Mouse (Mus musculus) lung, embryonic 14.5 days (tissue): ENCODE results near the gene Naf1. TPM values are rescaled to one million over a fixed set of nuclear protein-coding genes. Genes with fewer than 3 reads are reported as not detected.

Experiments used
- ATAC-seq: fragments of 200-750 bp; cut with Nextera tagmentation; 2 replicates; pipeline ENCODE4 v1.8.0; 2017; ENCODE audit warnings: mild to moderate bottlenecking, moderate TSS enrichment, moderate library complexity; ENCODE audit not compliant: insufficient read depth
- DNase-seq: peaks from one replicate; pipeline ENCODE4 v3.0.0-alpha.2; 2015
- H3K27ac ChIP-seq: fragments of 300-500 bp; sonication (generic); 2 replicates; pipeline ENCODE4 v1.5.1; 2014; ENCODE audit warnings: low read depth, mild to moderate bottlenecking, moderate library complexity
- H3K27me3 ChIP-seq: fragments of 300-500 bp; sonication (generic); 2 replicates; pipeline ENCODE4 v1.6.1; 2014; ENCODE audit warnings: low read length, control low read depth; ENCODE audit not compliant: insufficient read depth
- H3K36me3 ChIP-seq: fragments of 300-500 bp; sonication (generic); 2 replicates; pipeline ENCODE4 v1.6.1; 2014; ENCODE audit warnings: control low read depth; ENCODE audit not compliant: insufficient read depth
- H3K4me1 ChIP-seq: fragments of 300-500 bp; sonication (generic); 2 replicates; pipeline ENCODE4 v1.6.1; 2014; ENCODE audit warnings: antibody characterized with exemption, control low read depth; ENCODE audit not compliant: insufficient read depth
- H3K4me2 ChIP-seq: fragments of 300-500 bp; sonication (generic); 2 replicates; pipeline ENCODE4 v1.6.1; 2014; ENCODE audit warnings: mild to moderate bottlenecking
- H3K4me3 ChIP-seq: fragments of 300-500 bp; sonication (generic); 2 replicates; pipeline ENCODE4 v1.5.1; 2014; ENCODE audit warnings: low read depth, low read length
- H3K9ac ChIP-seq: fragments of 300-500 bp; sonication (generic); 2 replicates; pipeline ENCODE4 v1.6.1; 2014
- H3K9me3 ChIP-seq: fragments of 300-500 bp; sonication (generic); 2 replicates; pipeline ENCODE4 v1.6.1; 2016; ENCODE audit warnings: low read depth, low read length, control low read depth
- CTCF ChIP-seq: IDR thresholded peaks from 2 replicates; pipeline ENCODE4 v1.5.1; 2016; ENCODE audit warnings: antibody characterized with exemption, low read depth
- WGBS: fragments of 180-500 bp; shearing (Covaris S2); extraction: QIAGEN DNeasy Blood & Tissue Kit; methylation state at CpG from one replicate; pipeline ENCODE4 v1.1.7; 2014; 5-methylcytosine and 5-hydroxymethylcytosine counted together
- polyA plus RNA-seq: library from polyadenylated mRNA; unstranded; fragments of >200 nt; fragmentation: Nextera tagmentation; extraction: Ambion mirVana; gene quantifications from 2 replicates; pipeline ENCODE4 v1.2.1, GENCODE M21; 2014

Gene Naf1
- polyA plus RNA-seq, 1 experiment from 2014 or later: 6.1 TPM

GRCm38 (mm10) chr8:66869211-66869932 is 9.4 kb downstream of the Naf1 start:
- H3K27ac ChIP-seq: no peak overlapping the region
- H3K4me3 ChIP-seq: no peak overlapping the region
- TF ChIP-seq CTCF: no peak
- no peaks in the 10 kb centered on the region for H3K4me1 ChIP-seq
- no peak for ATAC-seq
- no peak overlapping the region for H3K4me2 ChIP-seq
- no peaks in the 10 kb centered on the region for H3K27me3 ChIP-seq
- no peak overlapping the region for H3K9ac ChIP-seq
- DNase-seq: no peak
- no peaks in the 10 kb centered on the region for H3K9me3 ChIP-seq
- H3K36me3 ChIP-seq: 0 out of 2 replicates have a peak, but pooled peaks cover 2% of the 10 kb centered on the region
- WGBS: 29% methylated on average over 1 of the region's 1 CpGs

- H3K4me2 ChIP-seq: no peak overlapping the region
- no peaks in the 10 kb centered on the region for H3K27me3 ChIP-seq
- ATAC-seq (no peak), DNase-seq (no peak)
- TF ChIP-seq CTCF: no peak
- 66% methylated on average over 1 of the region's 1 CpGs for WGBS
- H3K4me3 ChIP-seq: no peak overlapping the region
- H3K9me3 ChIP-seq: no peaks in the 10 kb centered on the region
- H3K9ac ChIP-seq: no peak overlapping the region
- H3K36me3 ChIP-seq: peaks cover 12% of the 10 kb centered on the region; the same call in 1 of the 2 replicates
- no peak overlapping the region for H3K27ac ChIP-seq
- no peaks in the 10 kb centered on the region for H3K4me1 ChIP-seq
Observed at GRCm38 (mm10) chr8:66883866-66884265, 23.8 kb downstream of the Naf1 start.

- TF ChIP-seq CTCF: no peak
- ATAC-seq: no peak
- no peaks in the 10 kb centered on the region for H3K4me1 ChIP-seq
Observed at GRCm38 (mm10) chr8:66891879-66892278, 31.9 kb downstream of the Naf1 start.

GRCm38 (mm10) chr8:66905000-66905399 is 45.0 kb downstream of the Naf1 start:
- TF ChIP-seq CTCF: no peak
- WGBS: 53% methylated on average over 2 of the region's 2 CpGs

More at GRCm38 (mm10) chr8:66891879-66892278, 31.9 kb downstream of the Naf1 start:
- WGBS: 74% methylated on average over 2 of the region's 2 CpGs
- DNase-seq: no peak
- H3K36me3 ChIP-seq: no peaks in the 10 kb centered on the region
- no peak overlapping the region for H3K9ac ChIP-seq
- no peak overlapping the region for H3K27ac ChIP-seq
- H3K9me3 ChIP-seq: no peaks in the 10 kb centered on the region
- H3K4me2 ChIP-seq: no peak overlapping the region
- no peaks in the 10 kb centered on the region for H3K27me3 ChIP-seq
- no peak overlapping the region for H3K4me3 ChIP-seq

GRCm38 (mm10) chr8:66905557-66905956 is 45.5 kb downstream of the Naf1 start:
- TF ChIP-seq CTCF: no peak
- Histone ChIP-seq H3K4me2 (no peak overlapping the region), H3K9ac (no peak overlapping the region), H3K9me3 (no peaks in the 10 kb centered on the region), H3K36me3 (no peaks in the 10 kb centered on the region), H3K4me1 (no peaks in the 10 kb centered on the region), H3K27me3 (no peaks in the 10 kb centered on the region), H3K4me3 (no peak overlapping the region), H3K27ac (no peak overlapping the region)
- ATAC-seq (no peak), DNase-seq (no peak)
- WGBS: 84% methylated on average over 4 of the region's 4 CpGs

More at GRCm38 (mm10) chr8:66905000-66905399, 45.0 kb downstream of the Naf1 start:
- no peak overlapping the region for H3K27ac ChIP-seq
- H3K9ac ChIP-seq: no peak overlapping the region
- H3K9me3 ChIP-seq: no peaks in the 10 kb centered on the region
- H3K4me3 ChIP-seq: no peak overlapping the region
- no peaks in the 10 kb centered on the region for H3K4me1 ChIP-seq
- H3K4me2 ChIP-seq: no peak overlapping the region
- no peaks in the 10 kb centered on the region for H3K27me3 ChIP-seq
- no peaks in the 10 kb centered on the region for H3K36me3 ChIP-seq
- DNase-seq: peak; percentile 17
- no peak for ATAC-seq

- ATAC-seq (no peak), DNase-seq (no peak)
- Histone ChIP-seq H3K9me3 (no peaks in the 10 kb centered on the region), H3K4me2 (no peak overlapping the region), H3K4me1 (no peaks in the 10 kb centered on the region), H3K9ac (no peak overlapping the region), H3K36me3 (no peaks in the 10 kb centered on the region), H3K4me3 (no peak overlapping the region), H3K27me3 (no peaks in the 10 kb centered on the region), H3K27ac (no peak overlapping the region)
- WGBS: 83% methylated on average over 8 of the region's 8 CpGs
- TF ChIP-seq CTCF: no peak
Observed at GRCm38 (mm10) chr8:66906116-66906515, 46.1 kb downstream of the Naf1 start.

- WGBS: 54% methylated on average over 6 of the region's 6 CpGs
- no peak for ATAC-seq
- H3K4me2 ChIP-seq: no peak overlapping the region
Observed at GRCm38 (mm10) chr8:66910684-66911083, 50.7 kb downstream of the Naf1 start.

More at GRCm38 (mm10) chr8:66910684-66911083, 50.7 kb downstream of the Naf1 start:
- H3K27me3 ChIP-seq: no peaks in the 10 kb centered on the region
- H3K27ac ChIP-seq: no peak overlapping the region
- H3K4me1 ChIP-seq: no peaks in the 10 kb centered on the region
- H3K4me3 ChIP-seq: no peak overlapping the region
- H3K9ac ChIP-seq: no peak overlapping the region
- H3K9me3 ChIP-seq: no peaks in the 10 kb centered on the region
- no peak for TF ChIP-seq CTCF
- H3K36me3 ChIP-seq: no peaks in the 10 kb centered on the region
- no peak for DNase-seq
